Mouse (Mus musculus): ENCODE data around the gene AU021092. TPM values are rescaled to one million over a fixed set of nuclear protein-coding genes. Genes with fewer than 3 reads are reported as not detected.

AU021092 gene
- polyA plus RNA-seq, 1 experiment = 2.9 TPM

- no peaks in the 10 kb centered on the region for H3K4me1 ChIP-seq (ENCODE audit: control insufficient read depth, insufficient read depth, insufficient read length, low read length)
- 64% methylated on average over 5 of the region's 5 CpGs for WGBS
- H3K27me3 ChIP-seq (ENCODE audit: control insufficient read depth, insufficient read depth, low read length) = no peaks in the 10 kb centered on the region
- H3K36me3 ChIP-seq (ENCODE audit: control insufficient read depth, insufficient read depth, low read length) = no peaks in the 10 kb centered on the region
- no peak overlapping the region for H3K27ac ChIP-seq (ENCODE audit: insufficient read depth, low read depth, low read length)
- no peak for TF ChIP-seq CTCF (IDR thresholded peaks at IDR 0.05; ENCODE audit: extremely low read depth, insufficient read length, insufficient replicate concordance, low read depth, low read length)
- no peak for TF ChIP-seq POLR2A (IDR thresholded peaks at IDR 0.05; ENCODE audit: low read depth, low read length)
- no peak overlapping the region for H3K4me3 ChIP-seq (ENCODE audit: low read depth, low read length)
Measured at GRCm38 (mm10) chr16:5168829-5169228, 53.3 kb downstream of the AU021092 start.

GRCm38 (mm10) chr16:5168038-5168437 is 54.1 kb downstream of the AU021092 start:
- TF ChIP-seq POLR2A (IDR thresholded peaks at IDR 0.05; ENCODE audit: low read depth, low read length) = no peak
- no peak for TF ChIP-seq CTCF (IDR thresholded peaks at IDR 0.05; ENCODE audit: extremely low read depth, insufficient read length, insufficient replicate concordance, low read depth, low read length)
- no peak overlapping the region for H3K27ac ChIP-seq (ENCODE audit: insufficient read depth, low read depth, low read length)
- H3K27me3 ChIP-seq (ENCODE audit: control insufficient read depth, insufficient read depth, low read length) = no peaks in the 10 kb centered on the region
- H3K36me3 ChIP-seq (ENCODE audit: control insufficient read depth, insufficient read depth, low read length) = no peaks in the 10 kb centered on the region
- WGBS = 80% methylated on average over 2 of the region's 2 CpGs
- no peaks in the 10 kb centered on the region for H3K4me1 ChIP-seq (ENCODE audit: control insufficient read depth, insufficient read depth, insufficient read length, low read length)
- no peak overlapping the region for H3K4me3 ChIP-seq (ENCODE audit: low read depth, low read length)

GRCm38 (mm10) chr16:5164327-5164726 is 57.8 kb downstream of the AU021092 start:
- H3K27me3 ChIP-seq (ENCODE audit: control insufficient read depth, insufficient read depth, low read length) = no peaks in the 10 kb centered on the region
- TF ChIP-seq CTCF (IDR thresholded peaks at IDR 0.05; ENCODE audit: extremely low read depth, insufficient read length, insufficient replicate concordance, low read depth, low read length) = no peak
- no peak for TF ChIP-seq POLR2A (IDR thresholded peaks at IDR 0.05; ENCODE audit: low read depth, low read length)
- 64% methylated on average over 6 of the region's 6 CpGs for WGBS
- no peak overlapping the region for H3K4me3 ChIP-seq (ENCODE audit: low read depth, low read length)
- H3K4me1 ChIP-seq (ENCODE audit: control insufficient read depth, insufficient read depth, insufficient read length, low read length) = no peaks in the 10 kb centered on the region
- no peaks in the 10 kb centered on the region for H3K36me3 ChIP-seq (ENCODE audit: control insufficient read depth, insufficient read depth, low read length)
- no peak overlapping the region for H3K27ac ChIP-seq (ENCODE audit: insufficient read depth, low read depth, low read length)

Other genes with a start within 250 kb of the AU021092 start
- 0.15 TPM in 1 of 2 replicates, not detected in the other for gene Sept12, start 224.4 kb downstream of the AU021092 start, polyA plus RNA-seq (2012; rRNA removed)
- gene Smim22, start 215.0 kb downstream of the AU021092 start, polyA plus RNA-seq (2012; rRNA removed) = 173 and 472 TPM in 2 replicates
- 41.3 and 68.4 TPM in 2 replicates for gene Rogdi, start 208.7 kb downstream of the AU021092 start, polyA plus RNA-seq (2012; rRNA removed)
- gene Glyr1, start 172.4 kb downstream of the AU021092 start, polyA plus RNA-seq (2012; rRNA removed) = 21.2 and 39.0 TPM in 2 replicates
- gene Ubn1, start 172.2 kb downstream of the AU021092 start, polyA plus RNA-seq (2012; rRNA removed) = 14.8 and 25.8 TPM in 2 replicates
- gene Ppl, start 89.9 kb downstream of the AU021092 start, polyA plus RNA-seq (2012; rRNA removed) = 1.1 and 1.6 TPM in 2 replicates
- 0.08 TPM in 1 of 2 replicates, not detected in the other for gene Sec14l5, start 75.2 kb downstream of the AU021092 start, polyA plus RNA-seq (2012; rRNA removed)
- gene Nagpa, start 18.3 kb downstream of the AU021092 start, polyA plus RNA-seq (2012; rRNA removed) = 25.9 and 38.8 TPM in 2 replicates
- gene Alg1, start 11.3 kb upstream of the AU021092 start, polyA plus RNA-seq (2012; rRNA removed) = 20.8 and 26.0 TPM in 2 replicates
- 24.9 and 26.1 TPM in 2 replicates for gene Eef2kmt, start 33.7 kb upstream of the AU021092 start, polyA plus RNA-seq (2012; rRNA removed)

Data from small intestine, adult 2 months (tissue).